Mouse (Mus musculus) liver, adult 2 months (tissue): ENCODE results near the gene R3hcc1l.

Experiments used
- CTCF ChIP-seq: fragments of 200-500 bp; IDR thresholded peaks from 2 replicates; pipeline ENCODE4 v1.5.1; 2011; ENCODE audit warnings: low read depth, low read length, control low read depth
- POLR2A ChIP-seq: fragments of 200-500 bp; IDR thresholded peaks from 2 replicates; pipeline ENCODE4 v1.6.1; 2011; ENCODE audit warnings: low read length, control low read depth; ENCODE audit not compliant: insufficient read depth; ENCODE audit errors: extremely low read depth

DNA sequence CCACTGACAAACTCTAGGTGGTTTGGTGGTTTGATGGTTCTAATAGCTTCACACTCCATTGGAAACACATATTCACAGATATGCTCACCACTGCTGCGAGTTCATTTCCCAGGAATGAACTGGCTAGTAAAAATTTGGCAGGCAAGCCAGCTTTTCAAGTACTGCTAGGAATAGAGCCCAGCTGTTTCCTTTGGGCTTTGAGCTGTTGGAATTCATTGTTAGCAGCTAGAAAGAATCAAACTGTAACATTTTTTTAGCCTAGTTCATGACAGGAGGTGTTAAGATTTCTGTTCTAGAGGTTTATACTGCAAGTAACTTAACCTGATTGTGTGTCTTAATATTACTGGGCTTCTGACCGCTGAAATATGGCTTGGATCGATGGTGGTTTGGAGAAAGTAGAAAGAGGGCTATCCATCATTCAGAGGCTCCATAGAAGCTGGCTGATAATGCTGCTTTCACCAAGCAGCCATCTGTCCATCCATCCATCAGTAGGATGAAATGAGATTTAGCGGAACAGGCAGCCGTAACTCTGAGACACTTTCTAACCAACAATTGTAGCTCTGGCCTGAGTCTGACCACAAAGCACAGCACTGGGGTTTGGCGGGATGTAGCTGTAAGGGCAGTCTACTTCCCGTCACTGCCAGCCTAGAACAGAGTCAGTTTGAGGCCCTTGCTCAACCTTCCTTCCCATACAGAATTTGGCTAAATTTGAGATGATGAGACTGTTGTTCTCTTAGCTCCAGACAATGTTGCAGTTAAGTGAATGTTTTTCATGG lies 21.0 kb downstream of the R3hcc1l start:
- TF ChIP-seq CTCF, result no peak
- TF ChIP-seq POLR2A, result no peak
